Mouse (Mus musculus) c-Kit-positive CD71-positive TER-119-negative erythroid progenitor cells, embryonic 14.5 days (primary cell): Measurements from ENCODE around the gene Gdf11.

Experiments used
- DNase-seq: peaks from one replicate; pipeline ENCODE4 v3.0.0-alpha.2; 2013; ENCODE audit warnings: low read depth

Gdf11 gene

GRCm38 (mm10) chr10:128892246-128892645 lies 728 bp upstream of the Gdf11 start:
- no peak for DNase-seq

- DNase-seq, result no peak
Observed at GRCm38 (mm10) chr10:128890383-128891295, 879 bp downstream of the Gdf11 start.

- no peak for DNase-seq
Observed at GRCm38 (mm10) chr10:128889846-128890245, 1.7 kb downstream of the Gdf11 start.

DNA sequence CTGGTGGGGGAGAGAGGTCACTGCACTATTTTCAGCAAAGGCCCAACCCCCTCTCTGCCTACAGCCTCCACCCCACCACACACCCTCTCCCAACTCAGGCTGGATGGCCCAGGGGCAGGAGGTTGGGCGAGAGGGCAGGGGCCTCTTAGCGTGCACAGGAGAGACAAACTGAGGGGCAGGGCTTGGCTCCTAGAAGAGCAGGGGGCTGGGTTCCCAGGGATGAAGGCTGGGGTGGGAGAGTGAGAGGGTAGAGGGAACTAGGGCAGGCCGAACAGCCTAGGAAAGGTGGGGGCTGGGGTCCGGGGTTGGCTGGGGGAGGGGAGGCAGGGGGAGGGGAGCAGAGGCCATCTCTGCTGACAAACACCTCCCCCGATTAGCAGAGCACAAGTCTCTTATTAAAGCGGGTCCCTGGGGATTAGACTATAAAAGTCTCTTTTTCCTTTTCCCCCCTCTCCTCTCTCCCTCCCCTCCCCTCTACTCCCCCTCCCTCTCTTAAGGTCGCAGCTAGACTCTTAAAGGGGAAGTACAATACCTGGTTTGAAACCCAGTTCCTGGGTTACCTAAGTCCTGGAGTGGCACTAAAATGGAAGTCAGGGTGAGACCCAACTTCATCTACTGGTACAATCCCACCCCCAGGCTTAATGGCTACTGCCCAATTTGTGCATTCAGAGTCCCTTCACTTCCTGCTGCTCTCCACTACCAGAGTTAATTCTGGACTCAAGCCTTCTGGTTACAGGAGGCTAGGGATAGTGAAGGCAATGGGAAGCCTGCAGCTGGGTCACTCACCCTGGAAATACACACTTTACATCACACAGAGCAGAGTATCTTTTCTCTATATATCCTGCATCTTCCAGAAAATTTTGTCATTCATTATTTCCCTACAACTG lies 2.3 kb downstream of the Gdf11 start:
- DNase-seq, result no peak

GRCm38 (mm10) chr10:128882067-128882466 lies 9.5 kb downstream of the Gdf11 start:
- no peak for DNase-seq

DNA sequence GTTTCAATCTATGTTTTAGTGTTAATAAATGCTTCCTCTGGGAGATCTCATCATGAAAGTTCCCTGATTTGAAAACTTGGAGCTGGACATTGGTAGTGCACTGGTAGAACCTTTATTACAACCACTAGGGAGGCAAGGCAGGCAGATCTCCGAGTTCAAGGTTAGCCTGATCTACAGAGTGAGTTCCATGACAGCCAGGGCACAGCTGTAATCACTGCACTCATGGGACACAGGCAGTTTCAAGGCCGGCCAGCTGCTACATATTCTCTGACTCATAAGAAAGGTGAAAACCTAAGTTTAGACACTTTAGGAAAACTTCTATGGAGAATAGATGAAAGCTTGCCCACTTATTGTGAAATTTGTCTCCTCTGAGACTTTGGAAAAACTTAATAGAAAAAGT lies 12.7 kb downstream of the Gdf11 start:
- DNase-seq, result no peak

DNA sequence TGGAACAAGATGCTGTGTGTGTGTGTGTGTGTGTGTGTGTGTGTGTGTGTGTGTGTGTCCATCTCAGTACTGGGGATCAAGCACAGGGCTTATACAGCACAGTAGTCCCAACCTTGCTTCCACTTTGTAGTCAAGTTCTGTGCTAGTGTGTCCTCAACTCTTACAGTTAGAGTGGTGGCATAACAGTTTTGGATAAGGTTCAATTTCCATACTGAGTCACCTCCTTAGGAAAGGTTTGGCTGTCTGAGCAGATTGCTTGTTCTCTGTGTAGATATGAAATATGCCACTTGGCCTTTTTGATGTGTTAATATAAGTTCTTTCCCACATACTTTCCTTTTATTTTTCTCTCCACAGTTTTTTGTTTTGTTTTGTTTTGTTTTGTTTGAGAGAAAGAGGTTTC lies 13.2 kb downstream of the Gdf11 start:
- no peak for DNase-seq

DNA sequence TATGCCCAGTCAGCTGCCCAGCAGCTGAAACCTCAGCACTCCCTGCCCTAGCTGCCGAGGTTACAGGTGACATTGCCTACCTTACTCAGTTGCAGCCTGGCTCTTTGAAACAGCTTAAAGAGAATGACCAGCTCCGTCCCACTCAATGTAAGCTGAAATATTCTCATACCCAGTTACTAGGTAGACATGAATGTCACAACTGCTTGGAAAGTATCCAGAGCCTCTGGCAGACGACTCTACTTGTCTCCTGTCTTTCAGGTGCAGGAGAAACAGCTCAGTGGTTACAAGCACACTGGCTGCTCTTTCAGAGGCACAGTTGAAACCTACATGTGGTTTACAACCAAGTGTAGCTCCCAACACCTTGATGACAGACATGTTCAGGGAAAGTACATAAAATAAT lies 21.2 kb downstream of the Gdf11 start:
- no peak for DNase-seq

DNA sequence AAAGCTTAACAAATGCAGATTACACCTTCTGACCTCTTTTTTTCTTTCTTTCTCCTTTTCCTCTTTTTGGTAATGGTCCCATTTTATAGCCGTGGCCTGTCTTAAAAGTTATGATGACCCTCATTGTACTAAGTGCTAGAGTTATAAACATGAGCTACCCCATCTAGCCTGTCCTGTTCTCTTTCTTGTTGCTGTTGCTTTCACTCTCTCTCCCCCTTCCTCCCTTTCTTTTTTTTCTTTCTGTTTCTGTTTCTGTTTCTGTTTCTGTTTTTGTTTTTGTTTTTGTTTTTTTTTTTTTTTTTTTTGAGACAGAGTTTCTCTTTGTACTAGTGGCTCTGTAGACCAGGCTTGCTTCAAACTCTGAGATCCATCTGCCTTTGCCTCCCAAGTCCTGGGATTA lies 25.0 kb downstream of the Gdf11 start:
- DNase-seq, result no peak

- DNase-seq, result no peak
Observed at GRCm38 (mm10) chr10:128866042-128866441, 25.5 kb downstream of the Gdf11 start.

DNA sequence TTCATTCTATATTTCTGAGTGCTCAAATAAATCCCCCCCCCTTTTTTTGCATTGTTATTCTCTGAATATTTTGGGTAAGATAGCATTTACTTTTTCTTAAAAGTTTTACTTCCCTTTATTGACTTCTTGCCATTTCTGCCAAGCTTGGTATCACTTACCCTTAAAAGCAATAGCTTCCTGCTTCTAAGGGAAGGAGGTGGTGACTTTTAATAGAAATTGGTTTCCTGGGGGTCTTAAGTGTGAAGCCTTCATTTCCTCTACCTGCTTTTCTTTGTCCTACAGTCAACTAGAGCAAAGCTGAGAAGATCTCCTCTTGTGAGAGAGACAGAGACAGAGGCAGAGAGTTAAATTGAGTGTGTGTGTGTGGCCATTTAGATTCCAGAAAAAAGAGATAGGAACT lies 30.3 kb downstream of the Gdf11 start:
- no peak for DNase-seq

DNA sequence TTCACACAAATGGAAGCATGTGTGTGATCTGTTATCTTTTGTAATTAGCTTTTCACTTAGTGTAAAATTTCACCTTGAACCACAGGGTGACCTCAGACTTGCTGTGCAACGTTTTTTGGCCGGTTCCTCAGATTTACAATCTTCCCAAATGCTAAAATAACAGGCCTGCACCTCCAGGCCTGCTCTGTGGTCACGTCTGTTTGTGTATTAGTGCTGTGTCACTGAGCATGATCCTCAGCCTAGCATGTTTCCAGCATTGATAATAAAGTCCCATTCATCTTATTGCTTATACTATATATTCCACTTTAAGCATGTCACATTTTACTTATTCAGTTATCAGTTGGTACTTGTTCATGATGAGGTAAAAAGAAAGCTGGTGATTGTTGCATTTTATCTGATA lies 41.2 kb downstream of the Gdf11 start:
- no peak for DNase-seq

DNA sequence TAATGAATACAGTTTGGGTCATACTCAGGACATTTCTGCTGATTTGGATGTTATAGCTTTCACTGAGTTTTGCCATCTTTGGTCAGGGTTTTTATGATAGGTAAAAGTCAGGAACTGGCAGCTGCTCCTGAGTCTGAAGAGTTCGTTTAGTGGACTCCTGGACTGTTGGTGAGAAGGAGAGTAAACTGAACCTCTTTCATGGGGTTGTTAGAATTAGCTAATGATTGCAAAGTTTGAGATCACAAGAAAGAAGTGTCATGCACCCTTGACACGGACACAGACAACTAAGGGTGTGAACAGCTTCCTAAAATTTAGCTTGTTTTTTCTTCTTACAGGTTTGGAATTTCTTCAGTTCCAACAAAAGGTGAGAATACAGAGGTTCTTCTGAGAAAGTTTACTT lies 43.1 kb downstream of the Gdf11 start:
- DNase-seq, result no peak

GRCm38 (mm10) chr10:128846664-128847063 lies 44.9 kb downstream of the Gdf11 start:
- DNase-seq, result no peak

DNA sequence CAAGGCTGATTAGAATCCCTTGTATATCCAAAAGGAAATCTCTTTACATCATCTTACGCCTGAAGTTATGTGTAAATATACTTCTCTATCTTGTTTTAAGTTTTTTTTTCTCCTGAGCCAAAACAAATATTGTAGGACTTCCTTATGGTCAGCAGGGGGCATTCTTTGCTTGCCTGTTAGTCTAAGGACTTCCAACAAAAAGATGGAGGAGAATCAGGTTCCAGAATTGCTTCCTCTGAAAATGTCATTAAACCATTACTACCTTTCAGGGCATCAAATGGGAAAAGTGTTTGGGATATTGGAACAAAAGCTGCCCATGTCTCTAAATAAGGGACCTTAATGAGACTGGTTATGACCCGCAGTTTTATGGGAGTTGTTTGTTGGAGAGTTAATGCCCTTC lies 46.0 kb downstream of the Gdf11 start:
- DNase-seq, result no peak

- no peak for DNase-seq
Observed at GRCm38 (mm10) chr10:128843260-128843659, 48.3 kb downstream of the Gdf11 start.

DNA sequence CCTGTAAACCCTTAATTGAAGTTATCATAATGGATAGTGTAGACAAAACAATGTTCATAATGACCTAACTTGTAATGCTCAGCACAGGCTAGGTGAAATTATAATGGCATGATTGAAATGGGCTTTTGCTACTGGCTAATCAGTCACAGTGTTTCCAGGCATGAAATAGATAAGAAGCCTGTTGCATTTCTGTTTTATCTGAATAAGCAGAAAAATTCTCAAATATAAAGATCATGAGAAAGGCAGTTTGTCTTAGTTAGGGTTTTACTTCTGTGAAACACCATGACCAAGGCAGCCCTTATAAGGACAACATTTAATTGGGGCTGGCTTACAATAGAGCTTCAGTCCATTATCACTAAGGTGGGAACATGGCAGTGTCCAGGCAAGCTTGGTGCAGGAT lies 50.9 kb downstream of the Gdf11 start:
- DNase-seq, result no peak

- DNase-seq, result no peak
Observed at GRCm38 (mm10) chr10:128839434-128839833, 52.1 kb downstream of the Gdf11 start.

DNA sequence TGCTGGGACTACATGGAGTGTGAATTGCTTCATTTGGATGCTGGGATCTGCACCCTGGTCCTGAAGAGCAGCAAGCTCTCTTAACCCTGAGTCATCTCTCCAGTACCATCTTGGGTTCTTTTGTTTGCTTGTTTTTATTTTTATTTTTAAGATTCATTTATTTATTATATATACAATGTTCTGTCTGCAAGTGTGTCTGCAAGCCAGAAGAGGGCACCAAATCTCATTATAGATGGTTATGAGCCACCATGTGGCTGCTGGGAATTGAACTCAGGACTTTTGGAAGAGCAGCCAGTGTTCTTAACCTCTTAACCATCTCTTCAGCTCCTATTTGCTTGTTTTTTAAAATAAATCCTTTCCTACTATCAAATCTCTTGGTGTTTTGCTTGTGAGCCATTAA lies 54.1 kb downstream of the Gdf11 start:
- DNase-seq, result no peak
